Mouse (Mus musculus): ENCODE results near the gene Kpna4. TPM values are rescaled to one million over a fixed set of nuclear protein-coding genes. Genes with fewer than 3 reads are reported as not detected.

The Kpna4 gene
- total and polyA plus RNA-seq, 3 experiments = 19.4 to 50.5 (median 38.5) TPM

DNA sequence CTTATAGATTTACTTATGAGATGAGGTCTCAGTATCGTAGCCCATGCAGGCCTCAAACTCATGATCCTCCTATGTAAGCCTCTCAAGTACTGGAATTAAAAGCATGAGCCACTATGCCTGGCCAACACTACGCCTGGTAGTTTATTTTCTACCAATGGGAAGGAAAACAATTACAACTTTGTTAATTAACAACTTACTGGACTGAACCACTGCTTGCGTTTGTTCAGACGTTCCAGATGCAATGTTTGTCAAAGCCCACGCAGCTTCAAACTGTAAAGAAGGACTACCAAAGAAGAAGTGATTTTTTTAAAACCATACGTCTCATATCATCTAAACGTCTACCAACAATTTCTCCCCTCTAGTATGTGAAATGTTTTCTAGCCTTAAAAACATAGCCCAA is 32.5 kb downstream of the Kpna4 start:
- Histone ChIP-seq H3K9me3 (replicated peaks; ENCODE audit: insufficient read depth, low read length) (no peaks in the 10 kb centered on the region), H3K27me3 (ENCODE audit: control insufficient read depth in 1 of 2, insufficient read depth in 2 of 2, low read length in 2 of 2) (no peaks in the 10 kb centered on the region), H3K27ac (ENCODE audit: control insufficient read depth, low read depth, low read length) (no peak overlapping the region), H3K9ac (ENCODE audit: control insufficient read depth, low read depth, low read length, poor library complexity, severe bottlenecking) (no peak overlapping the region), H3K79me2 (ENCODE audit: control insufficient read depth, insufficient read depth, low read length, poor library complexity) (no peaks in the 10 kb centered on the region), H3K36me3 (ENCODE audit: control insufficient read depth in 1 of 2, insufficient read depth in 2 of 2, low read length in 2 of 2) (peaks cover 0 to 35% of the 10 kb centered on the region in 2 experiments; a peak in 2 of 4 replicates), H3K4me1 (ENCODE audit: control insufficient read depth in 1 of 2, insufficient read depth in 2 of 2, low read length in 2 of 2) (no peaks in the 10 kb centered on the region), H3K4me3 (ENCODE audit: control insufficient read depth in 1 of 2, insufficient read depth in 1 of 2, low read depth in 2 of 2, low read length in 2 of 2) (no peak overlapping the region)
- TF ChIP-seq USF2 (IDR thresholded peaks at IDR 0.05; ENCODE audit: borderline replicate concordance in 1 of 2, insufficient read depth in 1 of 2, low read depth in 1 of 2, low read length in 2 of 2) (no peak), RCOR1 (IDR thresholded peaks at IDR 0.05; ENCODE audit: low read depth, low read length) (no peak), UBTF (IDR thresholded peaks at IDR 0.05; ENCODE audit: borderline replicate concordance, insufficient read depth, low read depth, low read length) (no peak), CHD2 (IDR thresholded peaks at IDR 0.05; ENCODE audit: low read length) (no peak), ELF1 (IDR thresholded peaks at IDR 0.05; ENCODE audit: low read depth, low read length) (no peak), MAX (IDR thresholded peaks at IDR 0.05; ENCODE audit: low read length) (no peak), CHD1 (IDR thresholded peaks at IDR 0.05; ENCODE audit: low read depth, low read length) (no peak), KAT2A (conservative IDR thresholded peaks at IDR 0.05; ENCODE audit: low read depth, low read length) (no peak), SMC3 (IDR thresholded peaks at IDR 0.05; ENCODE audit: low read depth, low read length) (no peak), CTCF (IDR thresholded peaks at IDR 0.05 in 2 of 3, conservative IDR thresholded peaks at IDR 0.05 in 1 of 3; ENCODE audit: control insufficient read depth in 1 of 3, insufficient read depth in 1 of 3, low read depth in 2 of 3, low read length in 3 of 3, poor library complexity in 1 of 3, severe bottlenecking in 1 of 3) (no peak), MEF2A (IDR thresholded peaks at IDR 0.05; ENCODE audit: extremely low read depth, insufficient replicate concordance, low read depth, low read length, poor library complexity, severe bottlenecking) (no peak), MYC (IDR thresholded peaks at IDR 0.05; ENCODE audit: low read depth, low read length) (no peak), SIN3A (IDR thresholded peaks at IDR 0.05; ENCODE audit: low read length) (no peak), MAZ (IDR thresholded peaks at IDR 0.05; ENCODE audit: low read depth, low read length) (no peak), NELFE (IDR thresholded peaks at IDR 0.05; ENCODE audit: low read depth, low read length) (no peak), GABPA (IDR thresholded peaks at IDR 0.05; ENCODE audit: low read depth, low read length) (no peak)
- DNase-seq (ENCODE audit: low read depth, low spot score) = no peak

DNA sequence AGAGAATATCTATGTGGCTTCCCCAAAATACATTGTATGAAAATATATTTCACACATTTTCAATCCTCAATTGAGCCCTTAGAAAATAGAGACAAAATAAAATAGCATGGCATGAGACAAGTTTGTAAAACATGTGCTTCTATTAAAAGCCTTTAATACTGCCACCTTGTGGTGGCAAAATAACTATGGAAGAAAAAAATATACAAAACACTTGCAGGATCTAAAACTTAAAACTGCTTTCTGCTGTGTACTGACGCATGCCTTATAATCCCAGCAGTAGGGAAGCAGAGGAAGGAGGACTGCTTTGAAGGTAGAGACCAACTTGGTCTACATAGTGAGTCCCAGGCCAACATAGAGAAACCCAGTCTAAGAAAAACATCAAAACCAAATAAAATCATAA is 62.9 kb downstream of the Kpna4 start:
- peaks cover 12 to 16% of the 10 kb centered on the region in 2 experiments for H3K4me1 ChIP-seq (ENCODE audit: control insufficient read depth in 1 of 2, insufficient read depth in 2 of 2, low read length in 2 of 2)
- no peaks in the 10 kb centered on the region for H3K79me2 ChIP-seq (ENCODE audit: control insufficient read depth, insufficient read depth, low read length, poor library complexity)
- no peak overlapping the region for H3K4me3 ChIP-seq (ENCODE audit: control insufficient read depth in 1 of 2, insufficient read depth in 1 of 2, low read depth in 2 of 2, low read length in 2 of 2)
- no peaks in the 10 kb centered on the region for H3K27me3 ChIP-seq (ENCODE audit: control insufficient read depth in 1 of 2, insufficient read depth in 2 of 2, low read length in 2 of 2)
- no peak overlapping the region for H3K9ac ChIP-seq (ENCODE audit: control insufficient read depth, low read depth, low read length, poor library complexity, severe bottlenecking)
- peaks cover 0 to 23% of the 10 kb centered on the region in 2 experiments; a peak in 2 of 4 replicates for H3K36me3 ChIP-seq (ENCODE audit: control insufficient read depth in 1 of 2, insufficient read depth in 2 of 2, low read length in 2 of 2)
- peak; percentile 77 for DNase-seq (ENCODE audit: low read depth, low spot score)
- H3K9me3 ChIP-seq (replicated peaks; ENCODE audit: insufficient read depth, low read length) = no peaks in the 10 kb centered on the region
- H3K27ac ChIP-seq (ENCODE audit: control insufficient read depth, low read depth, low read length) = no peak overlapping the region
- TF ChIP-seq ZNF384 (IDR thresholded peaks at IDR 0.05; ENCODE audit: low read depth, low read length) (peak; percentile 75), MAZ (IDR thresholded peaks at IDR 0.05; ENCODE audit: low read depth, low read length) (no peak), TAL1 (IDR thresholded peaks at IDR 0.05; ENCODE audit: low read length) (no peak), MXI1 (IDR thresholded peaks at IDR 0.05; ENCODE audit: low read depth, low read length) (peak; percentile 91), ZMIZ1 (IDR thresholded peaks at IDR 0.05; ENCODE audit: low read depth, low read length) (no peak), USF1 (IDR thresholded peaks at IDR 0.05; ENCODE audit: low read depth, low read length) (no peak), JUND (IDR thresholded peaks at IDR 0.05; ENCODE audit: low read depth, low read length) (no peak), NRF1 (IDR thresholded peaks at IDR 0.05; ENCODE audit: insufficient read depth, low read depth, low read length, poor library complexity, severe bottlenecking) (no peak), NELFE (IDR thresholded peaks at IDR 0.05; ENCODE audit: low read depth, low read length) (no peak), MEF2A (IDR thresholded peaks at IDR 0.05; ENCODE audit: extremely low read depth, insufficient replicate concordance, low read depth, low read length, poor library complexity, severe bottlenecking) (no peak), ELF1 (IDR thresholded peaks at IDR 0.05; ENCODE audit: low read depth, low read length) (no peak), CHD1 (IDR thresholded peaks at IDR 0.05; ENCODE audit: low read depth, low read length) (no peak), CHD2 (IDR thresholded peaks at IDR 0.05; ENCODE audit: low read length) (no peak), GATA1 (IDR thresholded peaks at IDR 0.05; ENCODE audit: low read depth, low read length) (no peak), MAX (IDR thresholded peaks at IDR 0.05; ENCODE audit: low read length) (peak; percentile 95), USF2 (IDR thresholded peaks at IDR 0.05; ENCODE audit: borderline replicate concordance in 1 of 2, insufficient read depth in 1 of 2, low read depth in 1 of 2, low read length in 2 of 2) (no peak), ZKSCAN1 (IDR thresholded peaks at IDR 0.05; ENCODE audit: low read depth, low read length) (no peak), GABPA (IDR thresholded peaks at IDR 0.05; ENCODE audit: low read depth, low read length) (no peak), RAD21 (IDR thresholded peaks at IDR 0.05; ENCODE audit: low read depth, low read length) (peak; percentile 68), HCFC1 (IDR thresholded peaks at IDR 0.05; ENCODE audit: low read depth, low read length) (no peak), TBP (IDR thresholded peaks at IDR 0.05; ENCODE audit: low read depth, low read length) (no peak), BHLHE40 (IDR thresholded peaks at IDR 0.05; ENCODE audit: borderline replicate concordance, low read depth, low read length) (no peak), KAT2A (conservative IDR thresholded peaks at IDR 0.05; ENCODE audit: low read depth, low read length) (no peak), MYB (IDR thresholded peaks at IDR 0.05; ENCODE audit: low read depth, low read length) (no peak)

Data from MEL (cell line).